Mouse (Mus musculus) liver, postnatal 0 days (tissue): ENCODE results near the gene Odaph. TPM values are rescaled to one million over a fixed set of nuclear protein-coding genes. Genes with fewer than 3 reads are reported as not detected.
"Not testable (repeated sequence)": the region's sequence is repeated elsewhere in the genome, so short reads cannot be mapped to it uniquely, and the experiment has no call there.

Experiments
- ATAC-seq: fragments of 200-750 bp; cut with Nextera tagmentation; 2 replicates; pipeline ENCODE4 v1.8.0; 2017; ENCODE audit warnings: mild to moderate bottlenecking, moderate library complexity
- DNase-seq: peaks from one replicate; pipeline ENCODE4 v3.0.0-alpha.2; 2016
- H3K27ac ChIP-seq: fragments of 300-500 bp; sonication (generic); 2 replicates; pipeline ENCODE4 v1.5.1; 2014; ENCODE audit warnings: antibody characterized with exemption, moderate library complexity, mild to moderate bottlenecking, low read depth
- H3K27me3 ChIP-seq: fragments of 300-500 bp; sonication (generic); 2 replicates; pipeline ENCODE4 v1.6.1; 2014; ENCODE audit warnings: low read length, control low read depth, mixed read lengths; ENCODE audit not compliant: insufficient read depth
- H3K36me3 ChIP-seq: fragments of 300-500 bp; sonication (generic); replicated peaks from 2 replicates; pipeline ENCODE4 v1.6.1; 2014; ENCODE audit warnings: mild to moderate bottlenecking, control low read depth, low read length, moderate library complexity, mixed read lengths; ENCODE audit not compliant: insufficient read depth
- H3K4me1 ChIP-seq: fragments of 300-500 bp; sonication (generic); 2 replicates; pipeline ENCODE4 v1.6.1; 2014; ENCODE audit warnings: antibody characterized with exemption, mild to moderate bottlenecking, control low read depth; ENCODE audit not compliant: insufficient read depth
- H3K4me2 ChIP-seq: fragments of 300-500 bp; sonication (generic); 2 replicates; pipeline ENCODE4 v1.6.1; 2014; ENCODE audit warnings: low read depth, mild to moderate bottlenecking, low read length, moderate library complexity, mixed read lengths
- H3K4me3 ChIP-seq: fragments of 300-500 bp; sonication (generic); 2 replicates; pipeline ENCODE4 v1.5.1; 2014; ENCODE audit warnings: low read depth, low read length
- H3K9ac ChIP-seq: fragments of 300-500 bp; sonication (generic); replicated peaks from 2 replicates; pipeline ENCODE4 v1.6.1; 2014; ENCODE audit warnings: mild to moderate bottlenecking, moderate library complexity
- H3K9me3 ChIP-seq: fragments of 300-500 bp; sonication (generic); 2 replicates; pipeline ENCODE4 v1.6.1; 2016; ENCODE audit warnings: mild to moderate bottlenecking, control low read depth, low read length, mixed read lengths
- CTCF ChIP-seq: sonication (generic); IDR thresholded peaks from 2 replicates; pipeline ENCODE4 v1.5.1; 2016; ENCODE audit warnings: antibody characterized with exemption, low read depth
- EP300 ChIP-seq: IDR thresholded peaks from 2 replicates; pipeline ENCODE4 v1.6.1; 2016; ENCODE audit warnings: antibody characterized with exemption, low read depth, mild to moderate bottlenecking
- WGBS: fragments of 180-500 bp; shearing (Covaris S2); extraction: QIAGEN DNeasy Blood & Tissue Kit; methylation state at CpG from one replicate; pipeline ENCODE4 v1.1.7; 2014; ENCODE audit not compliant: insufficient replicate concordance; 5-methylcytosine and 5-hydroxymethylcytosine counted together
- polyA plus RNA-seq: library from polyadenylated mRNA; unstranded; fragments of >200 nt; fragmentation: Nextera tagmentation; extraction: Ambion mirVana; gene quantifications from 2 replicates; pipeline ENCODE4 v1.2.1, GENCODE M21; 2015

Odaph gene
- polyA plus RNA-seq, result not detected in 2 replicates

- H3K4me2 ChIP-seq, result no peak within 1 kb of the TSS
- TF ChIP-seq EP300 (no peak), CTCF (no peak)
- no peak within 1 kb of the TSS for H3K9ac ChIP-seq
- H3K9me3 ChIP-seq, result no peaks in the 10 kb centered on the region
- ATAC-seq (no peak), DNase-seq (no peak)
- 59% methylated on average over 4 of the region's 4 CpGs for WGBS
- no peaks in the 10 kb centered on the region for H3K4me1 ChIP-seq
- no peak within 1 kb of the TSS for H3K27ac ChIP-seq
- H3K4me3 ChIP-seq, result no peak within 1 kb of the TSS
- no peaks in the 10 kb centered on the region for H3K27me3 ChIP-seq
- no peaks in the 10 kb centered on the region for H3K36me3 ChIP-seq
Measured at GRCm38 (mm10) chr5:91987236-91987635, at the start of gene Odaph. Gene Odaph (plus strand): TSS chr5:91987475.

GRCm38 (mm10) chr5:91945609-91946008, 41.7 kb upstream of the Odaph start:
- whole genome bisulfite sequencing, result 85% methylated on average over 1 of the region's 1 CpGs
- H3K4me3 ChIP-seq, H3K9ac ChIP-seq, H3K4me1 ChIP-seq, H3K27ac ChIP-seq, DNase-seq, H3K4me2 ChIP-seq, H3K27me3 ChIP-seq, ATAC-seq, H3K9me3 ChIP-seq: not testable (repeated sequence)
- peaks cover 33% of the 10 kb centered on the region for H3K36me3 ChIP-seq

- no peak for DNase-seq
- H3K4me2 ChIP-seq, result no peak overlapping the region
- ATAC-seq, result no peak
- H3K4me1 ChIP-seq, result no peaks in the 10 kb centered on the region
- no peaks in the 10 kb centered on the region for H3K9me3 ChIP-seq
- no peak overlapping the region for H3K9ac ChIP-seq
- H3K4me3 ChIP-seq, result no peak overlapping the region
- H3K27me3 ChIP-seq, result no peaks in the 10 kb centered on the region
- TF ChIP-seq EP300, result no peak
- no peak for TF ChIP-seq CTCF
- WGBS, result 95% methylated on average over 4 of the region's 4 CpGs
- H3K36me3 ChIP-seq, result peaks cover 41% of the 10 kb centered on the region
- no peak overlapping the region for H3K27ac ChIP-seq
Measured at GRCm38 (mm10) chr5:91947008-91947407, 40.3 kb upstream of the Odaph start.

GRCm38 (mm10) chr5:91949441-91949840, 37.8 kb upstream of the Odaph start:
- no peak overlapping the region for H3K4me3 ChIP-seq
- DNase-seq (no peak), ATAC-seq (no peak)
- H3K4me2 ChIP-seq, result no peak overlapping the region
- no peak overlapping the region for H3K27ac ChIP-seq
- H3K4me1 ChIP-seq, result no peaks in the 10 kb centered on the region
- H3K36me3 ChIP-seq, result peaks cover 56% of the 10 kb centered on the region
- TF ChIP-seq EP300 (no peak), CTCF (no peak)
- H3K27me3 ChIP-seq, result no peaks in the 10 kb centered on the region
- WGBS, result 93% methylated on average over 7 of the region's 7 CpGs
- H3K9ac ChIP-seq, result no peak overlapping the region
- H3K9me3 ChIP-seq, result no peaks in the 10 kb centered on the region

- H3K36me3 ChIP-seq, result peaks cover 63% of the 10 kb centered on the region
- no peaks in the 10 kb centered on the region for H3K27me3 ChIP-seq
- no peak overlapping the region for H3K9ac ChIP-seq
- no peak for TF ChIP-seq EP300
- peak; percentile 31; the same call in 1 of the 2 replicates for TF ChIP-seq CTCF
- no peak overlapping the region for H3K4me2 ChIP-seq
- H3K4me3 ChIP-seq, result no peak overlapping the region
- DNase-seq (no peak), ATAC-seq (no peak)
- no peak overlapping the region for H3K27ac ChIP-seq
- no peaks in the 10 kb centered on the region for H3K9me3 ChIP-seq
- no peaks in the 10 kb centered on the region for H3K4me1 ChIP-seq
Measured at GRCm38 (mm10) chr5:91951404-91951803, 35.9 kb upstream of the Odaph start.

- DNase-seq (no peak), ATAC-seq (no peak)
- Histone ChIP-seq H3K4me1 (peaks cover 23% of the 10 kb centered on the region), H3K4me3 (no peak overlapping the region), H3K36me3 (peaks cover 42% of the 10 kb centered on the region), H3K27ac (no peak overlapping the region), H3K9ac (no peak overlapping the region), H3K4me2 (no peak overlapping the region), H3K9me3 (no peaks in the 10 kb centered on the region), H3K27me3 (no peaks in the 10 kb centered on the region)
- TF ChIP-seq EP300 (peak; percentile 52), CTCF (no peak)
- WGBS, result 80% methylated on average over 3 of the region's 3 CpGs
Measured at GRCm38 (mm10) chr5:91956991-91957760, 30.1 kb upstream of the Odaph start.
